Mouse (Mus musculus) midbrain, embryonic 14.5 days (tissue): ENCODE data around the gene Egfl8. TPM values are rescaled to one million over a fixed set of nuclear protein-coding genes. Genes with fewer than 3 reads are reported as not detected.
A peak's percentile ranks its signal among the peaks of the same experiment; 100 is the strongest.

Source experiments
- ATAC-seq: fragments of 200-750 bp; cut with Nextera tagmentation; 2 replicates; pipeline ENCODE4 v1.8.0; 2017; ENCODE audit warnings: moderate number of reproducible peaks, moderate library complexity; ENCODE audit not compliant: low FRiP score, low TSS enrichment
- DNase-seq: peaks from one replicate; pipeline ENCODE4 v3.0.0-alpha.2; 2015
- H3K27ac ChIP-seq: fragments of 300-500 bp; sonication (generic); replicated peaks from 2 replicates; pipeline ENCODE4 v1.5.1; 2014; ENCODE audit warnings: mild to moderate bottlenecking, low read depth, low read length, moderate library complexity
- H3K27me3 ChIP-seq: fragments of 300-500 bp; sonication (generic); 2 replicates; pipeline ENCODE4 v1.6.1; 2014; ENCODE audit warnings: low read length, control low read depth, mixed read lengths; ENCODE audit not compliant: control insufficient read depth, insufficient read depth
- H3K36me3 ChIP-seq: fragments of 300-500 bp; sonication (generic); 2 replicates; pipeline ENCODE4 v1.6.1; 2014; ENCODE audit warnings: low read length, control low read depth; ENCODE audit not compliant: control insufficient read depth, insufficient read depth
- H3K4me1 ChIP-seq: fragments of 300-500 bp; sonication (generic); 2 replicates; pipeline ENCODE4 v1.6.1; 2014; ENCODE audit warnings: mild to moderate bottlenecking, antibody characterized with exemption, low read length, control low read depth; ENCODE audit not compliant: control insufficient read depth, insufficient read depth
- H3K4me2 ChIP-seq: fragments of 300-500 bp; sonication (generic); 2 replicates; pipeline ENCODE4 v1.6.1; 2014; ENCODE audit warnings: mild to moderate bottlenecking, low read length, moderate library complexity
- H3K4me3 ChIP-seq: fragments of 300-500 bp; sonication (generic); replicated peaks from 2 replicates; pipeline ENCODE4 v1.5.1; 2014; ENCODE audit warnings: low read depth, low read length
- H3K9ac ChIP-seq: fragments of 300-500 bp; sonication (generic); replicated peaks from 2 replicates; pipeline ENCODE4 v1.6.1; 2014; ENCODE audit warnings: mild to moderate bottlenecking, low read length, moderate library complexity
- H3K9me3 ChIP-seq: fragments of 300-500 bp; sonication (generic); 2 replicates; pipeline ENCODE4 v1.6.1; 2016; ENCODE audit warnings: low read length, control low read depth, mixed read lengths; ENCODE audit not compliant: control insufficient read depth
- WGBS: fragments of 180-500 bp; shearing (Covaris S2); extraction: QIAGEN DNeasy Blood & Tissue Kit; methylation state at CpG from one replicate; pipeline ENCODE4 v1.1.7; 2014; 5-methylcytosine and 5-hydroxymethylcytosine counted together
- polyA plus RNA-seq: library from polyadenylated mRNA; unstranded; fragments of >200 nt; fragmentation: Nextera tagmentation; extraction: Ambion mirVana; gene quantifications from 2 replicates; pipeline ENCODE4 v1.2.1, GENCODE M21; 2014

Egfl8 gene
- polyA plus RNA-seq, 1 experiment from 2014 or later: 9.5 TPM

- Histone ChIP-seq H3K9me3 (no peaks in the 10 kb centered on the region), H3K27me3 (no peaks in the 10 kb centered on the region), H3K27ac (peak within 1 kb of the TSS; percentile 99), H3K4me1 (peaks cover 45% of the 10 kb centered on the region), H3K4me3 (peak within 1 kb of the TSS; percentile 80), H3K4me2 (peak within 1 kb of the TSS; percentile 97), H3K36me3 (peaks cover 21% of the 10 kb centered on the region), H3K9ac (peak within 1 kb of the TSS; percentile 96)
- 1% methylated on average over 21 of the region's 21 CpGs for WGBS
- ATAC-seq (peak; percentile 7), DNase-seq (peak; percentile 72)
Observed at GRCm38 (mm10) chr17:34591029-34591993, 24.5 kb downstream of the Egfl8 start, which contains the start of gene Pbx2. Gene Pbx2 (plus strand): TSS chr17:34591266.

- no peak overlapping the region for H3K4me3 ChIP-seq
- H3K27me3 ChIP-seq: no peaks in the 10 kb centered on the region
- H3K36me3 ChIP-seq: peaks cover 11% of the 10 kb centered on the region
- no peaks in the 10 kb centered on the region for H3K9me3 ChIP-seq
- H3K4me1 ChIP-seq: peaks cover 55% of the 10 kb centered on the region
- ATAC-seq: no peak
- peak overlapping the region; percentile 97 for H3K4me2 ChIP-seq
- H3K27ac ChIP-seq: peak overlapping the region; percentile 99; the same call in 1 of the 2 replicates
- no peak for DNase-seq
- WGBS: 67% methylated on average over 15 of the region's 15 CpGs
- H3K9ac ChIP-seq: no peak overlapping the region
Observed at GRCm38 (mm10) chr17:34590154-34590987, 25.4 kb downstream of the Egfl8 start.

- WGBS: 29% methylated on average over 7 of the region's 7 CpGs
- ATAC-seq (no peak), DNase-seq (no peak)
- Histone ChIP-seq H3K27ac (peak within 1 kb of the TSS; percentile 99; the same call in 1 of the 2 replicates), H3K4me1 (peaks cover 56% of the 10 kb centered on the region), H3K4me3 (no peak within 1 kb of the TSS), H3K27me3 (no peaks in the 10 kb centered on the region), H3K9me3 (no peaks in the 10 kb centered on the region), H3K36me3 (peaks cover 4% of the 10 kb centered on the region), H3K9ac (no peak within 1 kb of the TSS), H3K4me2 (peak within 1 kb of the TSS; percentile 97)
Observed at GRCm38 (mm10) chr17:34589681-34590101, 26.1 kb downstream of the Egfl8 start, which contains the start of gene Gpsm3. Gene Gpsm3 (plus strand): TSS chr17:34589806.

GRCm38 (mm10) chr17:34589206-34589605 is 26.6 kb downstream of the Egfl8 start:
- Histone ChIP-seq H3K4me2 (no peak overlapping the region), H3K36me3 (no peaks in the 10 kb centered on the region), H3K27ac (no peak overlapping the region), H3K4me3 (no peak overlapping the region), H3K27me3 (no peaks in the 10 kb centered on the region), H3K9ac (no peak overlapping the region), H3K9me3 (no peaks in the 10 kb centered on the region), H3K4me1 (peaks cover 53% of the 10 kb centered on the region)
- no peak for DNase-seq
- 47% methylated on average over 7 of the region's 7 CpGs for WGBS
- ATAC-seq: no peak

GRCm38 (mm10) chr17:34588767-34589166 is 27.0 kb downstream of the Egfl8 start:
- 75% methylated on average over 3 of the region's 3 CpGs for WGBS
- Histone ChIP-seq H3K4me3 (no peak overlapping the region), H3K4me2 (peak overlapping the region; percentile 5; the same call in 1 of the 2 replicates), H3K27me3 (no peaks in the 10 kb centered on the region), H3K36me3 (no peaks in the 10 kb centered on the region), H3K4me1 (peaks cover 49% of the 10 kb centered on the region), H3K27ac (no peak overlapping the region), H3K9me3 (no peaks in the 10 kb centered on the region), H3K9ac (no peak overlapping the region)
- no peak for ATAC-seq
- no peak for DNase-seq

DNA sequence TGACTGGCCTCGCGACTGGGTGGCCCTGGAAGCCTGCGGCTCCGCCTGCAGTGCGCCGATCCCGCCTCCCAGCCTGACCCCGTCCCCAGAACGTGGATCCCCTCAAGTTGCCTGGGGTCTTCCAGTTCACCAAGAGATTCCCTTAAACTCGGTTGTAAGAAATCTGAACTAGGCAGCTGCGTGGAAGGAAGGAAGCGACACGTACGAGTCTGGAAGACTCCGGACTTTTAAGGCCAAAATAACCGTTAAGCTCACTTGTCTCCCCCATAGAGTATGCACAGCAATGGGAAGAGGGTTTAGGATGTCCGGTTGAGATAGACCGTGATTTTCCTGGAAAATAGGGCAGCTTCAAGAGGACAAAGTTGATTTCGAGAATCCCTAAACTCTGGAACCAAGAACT is 28.0 kb downstream of the Egfl8 start:
- no peak for ATAC-seq
- Histone ChIP-seq H3K4me1 (peaks cover 43% of the 10 kb centered on the region), H3K27ac (peak overlapping the region; percentile 99), H3K9me3 (no peaks in the 10 kb centered on the region), H3K27me3 (no peaks in the 10 kb centered on the region), H3K4me3 (peak overlapping the region; percentile 69), H3K36me3 (no peaks in the 10 kb centered on the region), H3K9ac (peak overlapping the region; percentile 85), H3K4me2 (peak overlapping the region; percentile 98)
- WGBS: 5% methylated on average over 19 of the region's 19 CpGs
- DNase-seq: no peak

DNA sequence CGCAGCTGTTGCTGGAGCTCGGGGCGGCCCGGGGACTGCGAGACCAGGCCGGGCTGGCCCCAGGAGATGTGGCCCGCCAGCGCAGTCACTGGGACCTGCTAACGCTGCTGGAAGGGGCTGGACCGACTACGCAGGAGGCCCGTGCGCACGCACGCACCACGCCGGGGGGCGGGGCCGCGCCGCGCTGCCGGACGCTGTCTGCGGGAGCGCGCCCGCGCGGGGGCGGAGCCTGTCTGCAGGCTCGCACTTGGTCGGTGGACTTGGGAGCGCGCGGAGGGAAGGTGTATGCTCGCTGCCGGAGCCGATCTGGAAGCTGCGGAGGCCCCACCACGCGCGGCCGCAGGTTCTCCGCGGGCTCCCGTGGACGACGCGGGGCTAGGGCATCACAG is 28.4 kb downstream of the Egfl8 start:
- H3K4me1 ChIP-seq: peaks cover 43% of the 10 kb centered on the region
- no peaks in the 10 kb centered on the region for H3K36me3 ChIP-seq
- H3K9me3 ChIP-seq: no peaks in the 10 kb centered on the region
- DNase-seq: peak; percentile 99
- peak overlapping the region; percentile 98 for H3K4me2 ChIP-seq
- peak; percentile 86 for ATAC-seq
- H3K27me3 ChIP-seq: no peaks in the 10 kb centered on the region
- peak overlapping the region; percentile 99 for H3K27ac ChIP-seq
- H3K4me3 ChIP-seq: peak overlapping the region; percentile 69
- WGBS: under 1% methylated on average over 50 of the region's 50 CpGs
- H3K9ac ChIP-seq: peak overlapping the region; percentile 85

- no peaks in the 10 kb centered on the region for H3K9me3 ChIP-seq
- ATAC-seq (peak; percentile 79), DNase-seq (peak; percentile 97)
- under 1% methylated on average over 38 of the region's 38 CpGs for WGBS
- H3K9ac ChIP-seq: peak overlapping the region; percentile 85
- H3K27ac ChIP-seq: peak overlapping the region; percentile 99
- no peaks in the 10 kb centered on the region for H3K27me3 ChIP-seq
- peaks cover 43% of the 10 kb centered on the region for H3K4me1 ChIP-seq
- peak overlapping the region; percentile 98 for H3K4me2 ChIP-seq
- H3K36me3 ChIP-seq: no peaks in the 10 kb centered on the region
- H3K4me3 ChIP-seq: peak overlapping the region; percentile 69
Observed at GRCm38 (mm10) chr17:34586796-34587422, 28.9 kb downstream of the Egfl8 start.
